Mouse (Mus musculus) thymus, adult 2 months (tissue): ENCODE data around the gene Slc27a1.

Experiments used
- CTCF ChIP-seq: fragments of 200-500 bp; IDR thresholded peaks from 2 replicates; pipeline ENCODE4 v1.5.1; 2012; ENCODE audit warnings: mild to moderate bottlenecking, control low read depth, low read length, moderate library complexity, borderline replicate concordance; ENCODE audit not compliant: control insufficient read depth, poor library complexity, insufficient read depth; ENCODE audit errors: extremely low read depth
- POLR2A ChIP-seq: fragments of 200-500 bp; IDR thresholded peaks from 2 replicates; pipeline ENCODE4 v1.6.1; 2012; ENCODE audit warnings: mild to moderate bottlenecking, low read length, control low read depth, moderate library complexity; ENCODE audit not compliant: control insufficient read depth, poor library complexity, insufficient read depth; ENCODE audit errors: extremely low read depth

DNA sequence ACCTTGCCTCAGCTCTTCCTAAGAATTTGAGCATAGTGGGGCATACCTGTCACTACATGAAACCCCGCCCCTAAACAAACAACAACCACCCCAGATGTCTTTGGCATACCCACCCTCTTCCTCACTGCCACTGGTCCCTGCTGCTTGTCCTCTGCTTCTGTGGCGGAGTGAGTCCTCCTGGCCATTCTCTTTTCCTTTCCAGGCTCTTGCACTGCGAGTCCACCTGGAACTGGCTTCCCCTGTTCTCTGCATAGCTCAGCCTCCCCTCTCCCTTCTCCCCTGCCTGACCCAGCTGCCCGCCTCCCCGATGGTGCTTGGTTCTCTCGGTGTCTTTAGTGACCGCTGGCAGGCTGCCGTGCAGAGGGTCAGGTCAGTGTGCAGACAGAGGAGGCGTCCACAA is 24.9 kb upstream of the Slc27a1 start:
- TF ChIP-seq CTCF (no peak), POLR2A (no peak)
